Mouse (Mus musculus): ENCODE data around the gene Ist1.

GRCm38 (mm10) chr8:109692443-109693145 is 466 bp downstream of the Ist1 start:
- TF ChIP-seq CTCF (conservative IDR thresholded peaks at IDR 0.05; ENCODE audit: insufficient read depth, insufficient read length, low read depth, low read length) (no peak), POLR2A (IDR thresholded peaks at IDR 0.05; ENCODE audit: low read depth, low read length) (no peak)
